Mouse (Mus musculus) testis, adult 2 months (tissue): ENCODE data around the gene S1pr3.

Experiments used
- CTCF ChIP-seq: fragments of 200-500 bp; IDR thresholded peaks from 2 replicates; pipeline ENCODE4 v1.5.1; 2012; ENCODE audit warnings: low read depth, mild to moderate bottlenecking, inconsistent platforms, low read length, moderate library complexity; ENCODE audit not compliant: control insufficient read depth, insufficient read depth, insufficient replicate concordance
- POLR2A ChIP-seq: fragments of 200-500 bp; IDR thresholded peaks from 2 replicates; pipeline ENCODE4 v1.6.1; 2012; ENCODE audit warnings: low read depth, mild to moderate bottlenecking, inconsistent platforms, low read length, moderate library complexity; ENCODE audit not compliant: control insufficient read depth

- TF ChIP-seq POLR2A, result no peak
- TF ChIP-seq CTCF, result no peak
Measured at GRCm38 (mm10) chr13:51404566-51404965, 3.9 kb upstream of the S1pr3 start.
